Mouse (Mus musculus) erythroblast, adult 5-6 weeks (primary cell): Measurements from ENCODE around the gene Exosc9. TPM values are rescaled to one million over a fixed set of nuclear protein-coding genes. Genes with fewer than 3 reads are reported as not detected.
"Not testable (repeated sequence)": the region's sequence is repeated elsewhere in the genome, so short reads cannot be mapped to it uniquely, and the experiment has no call there.

Experiments used
- ATAC-seq: replicated peaks from 2 replicates; pipeline ENCODE4 v1.8.0; 2016; ENCODE audit warnings: moderate number of reproducible peaks, mild to moderate bottlenecking, moderate TSS enrichment, inconsistent platforms; ENCODE audit not compliant: poor library complexity, low FRiP score, severe bottlenecking
- total RNA-seq, 2 experiments: library from RNA; stranded (forward) in 1 of 2; stranded (reverse) in 1 of 2; fragments of 150-400 nt in 1 of 2; fragments of 200-764, 138-1000 nt in 1 of 2; gene quantifications; 2 replicates each; pipeline versions ENCODE4 v1.2.3 to v1.2.4; 2015 to 2017; ENCODE audit warnings: low replicate concordance in 2 of 2

Exosc9 gene
- total RNA-seq, 2 experiments from 2014 or later: 8.3 to 22.2 TPM

- no peak for ATAC-seq
Measured at GRCm38 (mm10) chr3:36551343-36551742, 1.1 kb upstream of the Exosc9 start.

GRCm38 (mm10) chr3:36551851-36552384, 488 bp upstream of the Exosc9 start:
- peak; percentile 36 for ATAC-seq

- no peak for ATAC-seq
Measured at GRCm38 (mm10) chr3:36557601-36558000, 5.2 kb downstream of the Exosc9 start.

GRCm38 (mm10) chr3:36559606-36560005, 7.2 kb downstream of the Exosc9 start:
- ATAC-seq: peak; percentile 91

GRCm38 (mm10) chr3:36563666-36564065, 11.3 kb downstream of the Exosc9 start:
- ATAC-seq: no peak

GRCm38 (mm10) chr3:36569836-36570235, 17.4 kb downstream of the Exosc9 start:
- peak; percentile 80 for ATAC-seq

GRCm38 (mm10) chr3:36571361-36571826, 19.0 kb downstream of the Exosc9 start:
- ATAC-seq: no peak

GRCm38 (mm10) chr3:36571827-36572378, 19.5 kb downstream of the Exosc9 start, which contains the start of gene Ccna2:
Ccna2 (minus strand) TSS chr3:36572150.
- ATAC-seq: peak; percentile 92

GRCm38 (mm10) chr3:36598811-36599210, 46.4 kb downstream of the Exosc9 start:
- no peak for ATAC-seq

- not testable (repeated sequence) for ATAC-seq
Measured at GRCm38 (mm10) chr3:36599773-36600172, 47.4 kb downstream of the Exosc9 start.

GRCm38 (mm10) chr3:36605894-36606783, 53.7 kb downstream of the Exosc9 start:
- peak; percentile 91 for ATAC-seq

- ATAC-seq: no peak
Measured at GRCm38 (mm10) chr3:36612687-36613086, 60.3 kb downstream of the Exosc9 start.

- peak; percentile 100 for ATAC-seq
Measured at GRCm38 (mm10) chr3:36613202-36613907, 60.9 kb downstream of the Exosc9 start, which contains the start of gene Bbs7. Bbs7 (minus strand) TSS chr3:36613477.

- no peak for ATAC-seq
Measured at GRCm38 (mm10) chr3:36613908-36614255, 61.5 kb downstream of the Exosc9 start.

Other genes with a start within 250 kb of the Exosc9 start
- gene Anxa5, start 76.7 kb upstream of the Exosc9 start, total RNA-seq (2015; ENCODE audit: low replicate concordance): 64.0 and 65.2 TPM in 2 replicates
- gene Anxa5, start 76.7 kb upstream of the Exosc9 start, total RNA-seq (2017; ENCODE audit: low replicate concordance): 34.4 and 48.9 TPM in 2 replicates
- gene 1810062G17Rik, start 76.7 kb upstream of the Exosc9 start, total RNA-seq (2015; ENCODE audit: low replicate concordance): not detected in 2 replicates
- not detected in 2 replicates for gene 1810062G17Rik, start 76.7 kb upstream of the Exosc9 start, total RNA-seq (2017; ENCODE audit: low replicate concordance)
- gene Gm11549, start 30.8 kb upstream of the Exosc9 start, total RNA-seq (2015; ENCODE audit: low replicate concordance): not detected in 2 replicates
- gene Gm11549, start 30.8 kb upstream of the Exosc9 start, total RNA-seq (2017; ENCODE audit: low replicate concordance): not detected in 2 replicates
- 116 and 159 TPM in 2 replicates for gene Ccna2, start 19.5 kb downstream of the Exosc9 start, total RNA-seq (2015; ENCODE audit: low replicate concordance)
- 147 and 151 TPM in 2 replicates for gene Ccna2, start 19.5 kb downstream of the Exosc9 start, total RNA-seq (2017; ENCODE audit: low replicate concordance)
- 1.3 and 3.3 TPM in 2 replicates for gene Bbs7, start 60.9 kb downstream of the Exosc9 start, total RNA-seq (2015; ENCODE audit: low replicate concordance)
- gene Bbs7, start 60.9 kb downstream of the Exosc9 start, total RNA-seq (2017; ENCODE audit: low replicate concordance): 2.6 and 4.2 TPM in 2 replicates
- gene Trpc3, start 137.6 kb downstream of the Exosc9 start, total RNA-seq (2015; ENCODE audit: low replicate concordance): not detected in 2 replicates
- not detected in 2 replicates for gene Trpc3, start 137.6 kb downstream of the Exosc9 start, total RNA-seq (2017; ENCODE audit: low replicate concordance)